Mouse (Mus musculus): ENCODE data around the gene Hsd3b7. TPM values are rescaled to one million over a fixed set of nuclear protein-coding genes. Genes with fewer than 3 reads are reported as not detected.

The Hsd3b7 gene
- polyA plus RNA-seq, 1 experiment from 2014 or later, result 10.3 TPM

- H3K27me3 ChIP-seq (ENCODE audit: control insufficient read depth, insufficient read depth, low read depth, low read length), result no peaks in the 10 kb centered on the region
- H3K4me3 ChIP-seq (ENCODE audit: low read depth, low read length), result no peak overlapping the region
- peaks cover 53% of the 10 kb centered on the region for H3K36me3 ChIP-seq (ENCODE audit: control insufficient read depth, insufficient read depth, low read length)
- H3K4me2 ChIP-seq (ENCODE audit: low read length), result no peak overlapping the region
- no peak overlapping the region for H3K27ac ChIP-seq (ENCODE audit: low read length)
- 96% methylated on average over 23 of the region's 23 CpGs for WGBS
- no peak for ATAC-seq
- H3K9me3 ChIP-seq (replicated peaks; ENCODE audit: control insufficient read depth, low read length, poor library complexity, severe bottlenecking), result no peaks in the 10 kb centered on the region
- no peak overlapping the region for H3K9ac ChIP-seq (ENCODE audit: low read depth, low read length)
- no peaks in the 10 kb centered on the region; the same call in 1 of the 2 replicates for H3K4me1 ChIP-seq (ENCODE audit: control insufficient read depth, insufficient read depth, low read length)
Observed at GRCm38 (mm10) chr7:127797076-127797845, 3.1 kb upstream of the Hsd3b7 start.

GRCm38 (mm10) chr7:127798591-127798990 is 1.8 kb upstream of the Hsd3b7 start:
- no peaks in the 10 kb centered on the region for H3K9me3 ChIP-seq (replicated peaks; ENCODE audit: control insufficient read depth, low read length, poor library complexity, severe bottlenecking)
- H3K4me3 ChIP-seq (ENCODE audit: low read depth, low read length), result no peak overlapping the region
- ATAC-seq, result no peak
- H3K36me3 ChIP-seq (ENCODE audit: control insufficient read depth, insufficient read depth, low read length), result peaks cover 46% of the 10 kb centered on the region
- 88% methylated on average over 4 of the region's 4 CpGs for WGBS
- H3K27me3 ChIP-seq (ENCODE audit: control insufficient read depth, insufficient read depth, low read depth, low read length), result no peaks in the 10 kb centered on the region
- no peak overlapping the region for H3K9ac ChIP-seq (ENCODE audit: low read depth, low read length)
- no peaks in the 10 kb centered on the region; the same call in 1 of the 2 replicates for H3K4me1 ChIP-seq (ENCODE audit: control insufficient read depth, insufficient read depth, low read length)
- H3K27ac ChIP-seq (ENCODE audit: low read length), result no peak overlapping the region
- no peak overlapping the region for H3K4me2 ChIP-seq (ENCODE audit: low read length)

- Histone ChIP-seq H3K4me1 (ENCODE audit: control insufficient read depth, insufficient read depth, low read length) (no peaks in the 10 kb centered on the region; the same call in 1 of the 2 replicates), H3K9me3 (replicated peaks; ENCODE audit: control insufficient read depth, low read length, poor library complexity, severe bottlenecking) (no peaks in the 10 kb centered on the region), H3K4me2 (ENCODE audit: low read length) (no peak overlapping the region), H3K27me3 (ENCODE audit: control insufficient read depth, insufficient read depth, low read depth, low read length) (no peaks in the 10 kb centered on the region), H3K4me3 (ENCODE audit: low read depth, low read length) (no peak overlapping the region), H3K27ac (ENCODE audit: low read length) (no peak overlapping the region), H3K36me3 (ENCODE audit: control insufficient read depth, insufficient read depth, low read length) (peaks cover 45% of the 10 kb centered on the region), H3K9ac (ENCODE audit: low read depth, low read length) (no peak overlapping the region)
- no peak for ATAC-seq
- 91% methylated on average over 13 of the region's 13 CpGs for WGBS
Observed at GRCm38 (mm10) chr7:127799211-127799610, 1.2 kb upstream of the Hsd3b7 start.

- Histone ChIP-seq H3K36me3 (ENCODE audit: control insufficient read depth, insufficient read depth, low read length) (peaks cover 46% of the 10 kb centered on the region), H3K27me3 (ENCODE audit: control insufficient read depth, insufficient read depth, low read depth, low read length) (no peaks in the 10 kb centered on the region), H3K4me2 (ENCODE audit: low read length) (no peak overlapping the region), H3K4me1 (ENCODE audit: control insufficient read depth, insufficient read depth, low read length) (no peaks in the 10 kb centered on the region; the same call in 1 of the 2 replicates), H3K9me3 (replicated peaks; ENCODE audit: control insufficient read depth, low read length, poor library complexity, severe bottlenecking) (no peaks in the 10 kb centered on the region), H3K9ac (ENCODE audit: low read depth, low read length) (no peak overlapping the region), H3K4me3 (ENCODE audit: low read depth, low read length) (no peak overlapping the region), H3K27ac (ENCODE audit: low read length) (no peak overlapping the region)
- peak; percentile 26; the same call in 1 of the 2 replicates for ATAC-seq
- WGBS, result 80% methylated on average over 1 of the region's 1 CpGs
Observed at GRCm38 (mm10) chr7:127799738-127800137, 666 bp upstream of the Hsd3b7 start.

- H3K4me1 ChIP-seq (ENCODE audit: control insufficient read depth, insufficient read depth, low read length), result no peaks in the 10 kb centered on the region; the same call in 1 of the 2 replicates
- H3K27me3 ChIP-seq (ENCODE audit: control insufficient read depth, insufficient read depth, low read depth, low read length), result no peaks in the 10 kb centered on the region
- H3K27ac ChIP-seq (ENCODE audit: low read length), result no peak overlapping the region
- H3K9me3 ChIP-seq (replicated peaks; ENCODE audit: control insufficient read depth, low read length, poor library complexity, severe bottlenecking), result no peaks in the 10 kb centered on the region
- H3K9ac ChIP-seq (ENCODE audit: low read depth, low read length), result no peak overlapping the region
- no peak overlapping the region for H3K4me2 ChIP-seq (ENCODE audit: low read length)
- no peak for ATAC-seq
- H3K4me3 ChIP-seq (ENCODE audit: low read depth, low read length), result no peak overlapping the region
- H3K36me3 ChIP-seq (ENCODE audit: control insufficient read depth, insufficient read depth, low read length), result peaks cover 46% of the 10 kb centered on the region
- WGBS, result 92% methylated on average over 8 of the region's 8 CpGs
Observed at GRCm38 (mm10) chr7:127801010-127801621, 712 bp downstream of the Hsd3b7 start.

GRCm38 (mm10) chr7:127802313-127802712 is 1.9 kb downstream of the Hsd3b7 start:
- H3K27ac ChIP-seq (ENCODE audit: low read length), result no peak overlapping the region
- 93% methylated on average over 17 of the region's 17 CpGs for WGBS
- peaks cover 38% of the 10 kb centered on the region for H3K36me3 ChIP-seq (ENCODE audit: control insufficient read depth, insufficient read depth, low read length)

GRCm38 (mm10) chr7:127808821-127809220 is 8.4 kb downstream of the Hsd3b7 start:
- Histone ChIP-seq H3K9me3 (replicated peaks; ENCODE audit: control insufficient read depth, low read length, poor library complexity, severe bottlenecking) (no peaks in the 10 kb centered on the region), H3K27ac (ENCODE audit: low read length) (no peak overlapping the region), H3K27me3 (ENCODE audit: control insufficient read depth, insufficient read depth, low read depth, low read length) (no peaks in the 10 kb centered on the region), H3K36me3 (ENCODE audit: control insufficient read depth, insufficient read depth, low read length) (peaks cover 31% of the 10 kb centered on the region), H3K4me2 (ENCODE audit: low read length) (no peak overlapping the region), H3K4me3 (ENCODE audit: low read depth, low read length) (no peak overlapping the region), H3K9ac (ENCODE audit: low read depth, low read length) (no peak overlapping the region), H3K4me1 (ENCODE audit: control insufficient read depth, insufficient read depth, low read length) (no peaks in the 10 kb centered on the region)
- ATAC-seq, result no peak
- 70% methylated on average over 5 of the region's 5 CpGs for WGBS

More at GRCm38 (mm10) chr7:127802313-127802712, 1.9 kb downstream of the Hsd3b7 start:
- no peak overlapping the region for H3K9ac ChIP-seq (ENCODE audit: low read depth, low read length)
- no peaks in the 10 kb centered on the region for H3K27me3 ChIP-seq (ENCODE audit: control insufficient read depth, insufficient read depth, low read depth, low read length)
- no peak overlapping the region for H3K4me3 ChIP-seq (ENCODE audit: low read depth, low read length)
- H3K4me1 ChIP-seq (ENCODE audit: control insufficient read depth, insufficient read depth, low read length), result no peaks in the 10 kb centered on the region; the same call in 1 of the 2 replicates
- no peak overlapping the region for H3K4me2 ChIP-seq (ENCODE audit: low read length)
- no peaks in the 10 kb centered on the region for H3K9me3 ChIP-seq (replicated peaks; ENCODE audit: control insufficient read depth, low read length, poor library complexity, severe bottlenecking)
- no peak for ATAC-seq

GRCm38 (mm10) chr7:127809846-127810245 is 9.4 kb downstream of the Hsd3b7 start:
- Histone ChIP-seq H3K36me3 (ENCODE audit: control insufficient read depth, insufficient read depth, low read length) (peaks cover 35% of the 10 kb centered on the region), H3K4me3 (ENCODE audit: low read depth, low read length) (no peak overlapping the region), H3K9me3 (replicated peaks; ENCODE audit: control insufficient read depth, low read length, poor library complexity, severe bottlenecking) (no peaks in the 10 kb centered on the region), H3K9ac (ENCODE audit: low read depth, low read length) (no peak overlapping the region), H3K4me1 (ENCODE audit: control insufficient read depth, insufficient read depth, low read length) (no peaks in the 10 kb centered on the region), H3K27ac (ENCODE audit: low read length) (no peak overlapping the region), H3K27me3 (ENCODE audit: control insufficient read depth, insufficient read depth, low read depth, low read length) (no peaks in the 10 kb centered on the region), H3K4me2 (ENCODE audit: low read length) (no peak overlapping the region)
- no peak for ATAC-seq
- 90% methylated on average over 1 of the region's 1 CpGs for WGBS

- Histone ChIP-seq H3K4me3 (ENCODE audit: low read depth, low read length) (no peak overlapping the region), H3K9ac (ENCODE audit: low read depth, low read length) (no peak overlapping the region), H3K27ac (ENCODE audit: low read length) (no peak overlapping the region), H3K27me3 (ENCODE audit: control insufficient read depth, insufficient read depth, low read depth, low read length) (no peaks in the 10 kb centered on the region), H3K4me2 (ENCODE audit: low read length) (no peak overlapping the region), H3K9me3 (replicated peaks; ENCODE audit: control insufficient read depth, low read length, poor library complexity, severe bottlenecking) (no peaks in the 10 kb centered on the region), H3K4me1 (ENCODE audit: control insufficient read depth, insufficient read depth, low read length) (no peaks in the 10 kb centered on the region), H3K36me3 (ENCODE audit: control insufficient read depth, insufficient read depth, low read length) (peaks cover 31% of the 10 kb centered on the region)
- WGBS, result 82% methylated on average over 10 of the region's 10 CpGs
- no peak for ATAC-seq
Observed at GRCm38 (mm10) chr7:127810650-127811049, 10.2 kb downstream of the Hsd3b7 start.

All from midbrain, embryonic 16.5 days (tissue).